Mouse (Mus musculus) forebrain, embryonic 11.5 days (tissue): ENCODE data around the gene Ppil1. TPM values are rescaled to one million over a fixed set of nuclear protein-coding genes. Genes with fewer than 3 reads are reported as not detected.
A peak's percentile ranks its signal among the peaks of the same experiment; 100 is the strongest.

ENCODE experiments used
- ATAC-seq: fragments of 200-750 bp; cut with Nextera tagmentation; replicated peaks from 2 replicates; pipeline ENCODE4 v1.8.0; 2017; ENCODE audit warnings: moderate TSS enrichment; ENCODE audit not compliant: low FRiP score
- DNase-seq: peaks from one replicate; pipeline ENCODE4 v3.0.0-alpha.2; 2017; ENCODE audit warnings: low spot score
- H3K27ac ChIP-seq: fragments of 300-500 bp; sonication (generic); 2 replicates; pipeline ENCODE4 v1.5.1; 2014; ENCODE audit warnings: low read depth, low read length
- H3K27me3 ChIP-seq: fragments of 300-500 bp; sonication (generic); 2 replicates; pipeline ENCODE4 v1.6.1; 2014; ENCODE audit warnings: mild to moderate bottlenecking, low read length, mixed read lengths; ENCODE audit not compliant: control insufficient read depth, insufficient read depth
- H3K36me3 ChIP-seq: fragments of 300-500 bp; sonication (generic); 2 replicates; pipeline ENCODE4 v1.6.1; 2014; ENCODE audit warnings: mild to moderate bottlenecking, low read length, moderate library complexity, mixed read lengths; ENCODE audit not compliant: control insufficient read depth, insufficient read depth
- H3K4me1 ChIP-seq: fragments of 300-500 bp; sonication (generic); replicated peaks from 2 replicates; pipeline ENCODE4 v1.6.1; 2014; ENCODE audit warnings: low read length, mixed read lengths; ENCODE audit not compliant: control insufficient read depth, insufficient read depth
- H3K4me2 ChIP-seq: fragments of 300-500 bp; sonication (generic); 2 replicates; pipeline ENCODE4 v1.6.1; 2014; ENCODE audit warnings: low read depth, mild to moderate bottlenecking, low read length, moderate library complexity, mixed read lengths; ENCODE audit not compliant: severe bottlenecking
- H3K4me3 ChIP-seq: fragments of 300-500 bp; sonication (generic); 2 replicates; pipeline ENCODE4 v1.5.1; 2014; ENCODE audit warnings: low read depth, low read length
- H3K9ac ChIP-seq: fragments of 300-500 bp; sonication (generic); 2 replicates; pipeline ENCODE4 v1.6.1; 2014; ENCODE audit warnings: low read length
- H3K9me3 ChIP-seq: fragments of 300-500 bp; sonication (generic); 2 replicates; pipeline ENCODE4 v1.6.1; 2016; ENCODE audit warnings: low read length, mixed read lengths; ENCODE audit not compliant: control insufficient read depth
- WGBS: fragments of 180-500 bp; shearing (Covaris S2); extraction: QIAGEN DNeasy Blood & Tissue Kit; methylation state at CpG from one replicate; pipeline ENCODE4 v1.1.7; 2014; 5-methylcytosine and 5-hydroxymethylcytosine counted together
- polyA plus RNA-seq: library from polyadenylated mRNA; unstranded; fragments of >200 nt; fragmentation: Nextera tagmentation; extraction: Ambion mirVana; gene quantifications from 2 replicates; pipeline ENCODE4 v1.2.1, GENCODE M21; 2014

The Ppil1 gene
- polyA plus RNA-seq, 1 experiment from 2014 or later, result 180 TPM

DNA sequence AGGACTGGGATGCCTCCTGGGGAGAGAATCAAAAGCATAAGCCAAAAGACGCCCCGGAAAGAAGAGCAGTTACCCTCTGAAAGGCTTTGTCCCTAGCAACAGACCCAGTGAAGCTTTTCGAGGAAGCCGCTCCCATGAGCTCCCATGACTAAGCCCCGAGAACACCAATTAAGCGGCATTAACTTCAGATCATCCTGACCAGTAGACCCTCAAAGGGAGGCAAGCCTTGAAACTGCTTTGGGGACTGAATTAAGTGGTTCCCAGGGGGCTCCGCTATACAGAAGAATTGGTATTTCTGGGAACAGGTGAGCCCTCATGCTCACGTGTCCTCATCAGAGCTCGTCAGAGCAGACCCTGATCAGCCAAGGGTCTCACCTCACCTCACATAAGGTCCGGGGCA, 49.3 kb downstream of the Ppil1 start:
- Histone ChIP-seq H3K36me3 (no peaks in the 10 kb centered on the region), H3K27ac (no peak overlapping the region), H3K9ac (no peak overlapping the region), H3K4me1 (peaks cover 19% of the 10 kb centered on the region), H3K9me3 (no peaks in the 10 kb centered on the region), H3K4me2 (no peak overlapping the region), H3K4me3 (no peak overlapping the region), H3K27me3 (0 out of 2 replicates have a peak, but pooled peaks cover 2% of the 10 kb centered on the region)
- no peak for ATAC-seq
- no peak for DNase-seq
- WGBS, result 5% methylated on average over 10 of the region's 10 CpGs

DNA sequence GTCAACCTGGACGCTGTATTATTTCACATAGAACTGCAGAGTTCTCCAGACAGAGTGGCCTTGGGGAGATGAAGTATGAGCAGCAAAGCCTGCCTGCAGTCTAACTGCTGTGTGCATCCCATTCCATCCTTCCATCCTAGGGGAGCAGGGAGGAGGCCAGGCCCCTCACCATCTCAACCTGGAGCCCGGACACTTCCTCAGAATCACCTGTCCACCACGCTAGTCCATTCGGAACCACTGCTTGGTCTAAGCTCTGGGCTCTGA, 49.9 kb downstream of the Ppil1 start:
- H3K27me3 ChIP-seq, result 0 out of 2 replicates have a peak, but pooled peaks cover 2% of the 10 kb centered on the region
- H3K4me2 ChIP-seq, result peak overlapping the region; percentile 26; the same call in 1 of the 2 replicates
- DNase-seq (no peak), ATAC-seq (peak; percentile 42)
- H3K4me3 ChIP-seq, result no peak overlapping the region
- WGBS, result 33% methylated on average over 4 of the region's 4 CpGs
- no peak overlapping the region for H3K9ac ChIP-seq
- H3K27ac ChIP-seq, result peak overlapping the region; percentile 58; the same call in 1 of the 2 replicates
- H3K36me3 ChIP-seq, result no peaks in the 10 kb centered on the region
- H3K4me1 ChIP-seq, result peaks cover 19% of the 10 kb centered on the region
- H3K9me3 ChIP-seq, result no peaks in the 10 kb centered on the region

DNA sequence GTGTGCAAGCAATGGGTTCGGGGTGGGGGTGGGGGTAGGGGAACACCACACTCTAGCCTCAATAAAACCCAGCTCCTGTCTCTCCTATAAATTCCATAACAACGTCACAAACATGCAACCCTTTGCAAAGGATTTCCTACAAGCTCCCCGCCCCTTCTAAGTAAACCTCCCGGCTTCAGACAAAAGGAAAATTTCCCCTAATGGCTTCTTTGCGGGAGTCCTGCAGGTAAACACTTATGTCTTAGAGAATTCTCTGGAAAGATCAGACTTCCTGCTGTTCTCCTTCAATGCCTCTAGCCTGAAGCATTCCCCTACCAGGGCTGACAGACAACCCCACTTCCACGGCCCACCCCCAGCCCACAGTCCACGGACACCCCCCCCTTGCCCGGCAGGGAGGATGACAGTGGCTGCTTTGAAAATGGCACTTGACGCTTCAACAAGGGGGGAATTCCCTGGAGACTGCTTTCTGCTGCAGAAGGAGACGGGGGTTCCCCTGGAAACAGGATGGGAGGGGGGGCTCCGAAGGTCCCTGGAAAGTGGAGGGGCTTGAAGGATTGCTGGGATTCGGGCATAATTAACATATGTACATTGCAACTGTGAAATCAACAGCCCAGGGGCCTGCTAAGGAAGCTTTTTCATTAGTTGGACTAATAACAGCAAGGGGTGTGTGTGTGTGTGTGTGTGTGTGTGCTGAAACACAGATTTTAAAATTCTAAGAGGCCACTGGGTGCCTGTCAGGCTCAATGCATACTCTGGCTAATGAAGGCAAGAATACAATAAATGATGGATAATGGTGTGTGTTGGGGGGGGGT, 50.4 kb downstream of the Ppil1 start:
- no peaks in the 10 kb centered on the region for H3K36me3 ChIP-seq
- DNase-seq (peak; percentile 77), ATAC-seq (peak; percentile 55)
- 5% methylated on average over 12 of the region's 12 CpGs for WGBS
- H3K27me3 ChIP-seq, result 0 out of 2 replicates have a peak, but pooled peaks cover 2% of the 10 kb centered on the region
- H3K9me3 ChIP-seq, result no peaks in the 10 kb centered on the region
- H3K9ac ChIP-seq, result no peak overlapping the region
- peak overlapping the region; percentile 37; the same call in 1 of the 2 replicates for H3K27ac ChIP-seq
- peaks cover 19% of the 10 kb centered on the region for H3K4me1 ChIP-seq
- peak overlapping the region; percentile 8 for H3K4me2 ChIP-seq
- H3K4me3 ChIP-seq, result no peak overlapping the region

DNA sequence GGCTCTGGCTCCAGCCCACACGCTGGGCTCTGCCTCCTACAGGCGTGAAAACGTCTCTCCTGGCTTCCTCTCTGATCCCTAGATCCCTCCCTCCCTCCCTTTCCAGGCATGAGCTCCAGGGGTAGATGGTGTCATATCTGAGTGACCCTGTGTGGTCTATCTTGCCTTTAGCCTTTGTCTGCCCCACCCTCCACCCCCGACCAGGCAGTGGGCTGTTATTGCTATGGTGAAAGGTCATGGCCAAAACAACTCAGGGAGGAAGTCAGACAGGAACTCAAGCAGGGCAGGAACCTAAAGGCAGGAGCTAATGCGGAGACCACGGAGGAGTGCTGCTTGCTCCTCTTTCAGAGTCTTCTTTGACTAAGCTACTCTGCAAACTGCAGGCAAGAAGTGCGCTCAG, 52.1 kb downstream of the Ppil1 start:
- WGBS, result 53% methylated on average over 7 of the region's 7 CpGs
- Histone ChIP-seq H3K9me3 (no peaks in the 10 kb centered on the region), H3K4me2 (no peak overlapping the region), H3K36me3 (no peaks in the 10 kb centered on the region), H3K9ac (no peak overlapping the region), H3K4me3 (no peak overlapping the region), H3K27me3 (0 out of 2 replicates have a peak, but pooled peaks cover 2% of the 10 kb centered on the region), H3K27ac (no peak overlapping the region), H3K4me1 (peaks cover 19% of the 10 kb centered on the region)
- ATAC-seq (no peak), DNase-seq (no peak)

DNA sequence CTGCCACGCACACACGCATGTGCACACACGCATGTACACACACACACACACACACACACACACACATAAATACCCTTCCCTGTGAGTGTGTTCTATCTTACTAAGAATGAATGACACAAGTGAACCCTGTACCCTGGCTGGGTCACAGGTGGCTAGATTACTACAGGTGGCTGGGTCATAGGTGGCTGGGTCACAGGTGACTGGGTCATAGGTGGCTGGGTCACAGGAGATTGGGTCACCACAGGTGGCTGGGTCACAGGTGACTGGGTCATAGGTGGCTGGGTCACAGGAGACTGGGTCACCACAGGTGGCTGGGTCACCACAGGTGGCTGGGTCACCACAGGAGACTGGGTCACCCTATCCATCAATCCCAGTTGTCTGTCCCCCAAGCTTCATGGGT, 53.9 kb downstream of the Ppil1 start:
- no peak overlapping the region for H3K9ac ChIP-seq
- ATAC-seq, result no peak
- H3K4me2 ChIP-seq, result no peak overlapping the region
- H3K9me3 ChIP-seq, result no peaks in the 10 kb centered on the region
- 95% methylated on average over 3 of the region's 3 CpGs for WGBS
- H3K36me3 ChIP-seq, result no peaks in the 10 kb centered on the region
- no peak for DNase-seq
- H3K27ac ChIP-seq, result no peak overlapping the region
- 0 out of 2 replicates have a peak, but pooled peaks cover 2% of the 10 kb centered on the region for H3K27me3 ChIP-seq
- H3K4me1 ChIP-seq, result peaks cover 16% of the 10 kb centered on the region
- H3K4me3 ChIP-seq, result no peak overlapping the region

DNA sequence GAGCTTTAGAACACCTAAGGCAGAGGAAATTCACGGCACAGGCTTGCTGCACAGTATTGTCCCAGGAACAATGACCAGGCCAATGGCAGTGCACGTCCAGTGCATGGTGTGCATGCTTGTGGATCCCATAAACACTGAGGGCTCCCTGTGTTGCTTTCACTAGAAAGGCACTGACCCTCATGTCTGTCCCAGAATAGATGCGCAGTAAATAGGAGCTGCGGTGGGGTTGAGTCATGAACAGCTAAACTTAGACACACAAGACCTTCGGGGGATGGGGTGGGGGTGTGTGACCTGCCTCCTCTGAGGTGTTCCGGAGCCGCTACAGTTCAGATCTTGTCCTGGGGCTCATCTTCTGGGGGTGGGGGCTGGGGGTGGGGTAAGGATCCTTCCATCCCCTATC, 57.9 kb downstream of the Ppil1 start:
- DNase-seq (no peak), ATAC-seq (no peak)
- Histone ChIP-seq H3K9ac (no peak overlapping the region), H3K27ac (no peak overlapping the region), H3K4me3 (no peak overlapping the region), H3K4me2 (no peak overlapping the region), H3K27me3 (no peaks in the 10 kb centered on the region), H3K4me1 (no peaks in the 10 kb centered on the region), H3K36me3 (no peaks in the 10 kb centered on the region), H3K9me3 (no peaks in the 10 kb centered on the region)
- 84% methylated on average over 7 of the region's 7 CpGs for WGBS

DNA sequence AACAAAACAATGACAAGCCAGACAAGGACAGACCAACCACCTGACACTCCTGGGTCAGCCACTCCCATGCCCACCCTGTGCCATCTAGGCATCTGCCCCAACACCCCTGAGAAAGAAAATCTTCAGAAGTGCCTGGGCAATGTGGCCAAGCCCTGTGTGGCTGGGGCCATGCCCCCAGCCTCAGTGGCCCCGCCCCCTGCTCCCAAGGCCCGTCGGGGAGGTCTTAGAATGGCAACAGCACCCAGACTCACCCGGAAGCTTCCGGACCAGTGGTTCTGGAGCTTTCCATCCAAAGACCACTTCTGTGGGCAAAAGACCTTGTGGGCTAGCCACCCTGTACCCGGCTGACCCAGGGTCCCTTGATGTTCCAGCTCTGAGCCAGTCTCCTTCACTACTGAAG, 61.4 kb downstream of the Ppil1 start:
- Histone ChIP-seq H3K36me3 (no peaks in the 10 kb centered on the region), H3K9me3 (no peaks in the 10 kb centered on the region), H3K27ac (no peak overlapping the region), H3K4me1 (peaks cover 8% of the 10 kb centered on the region), H3K4me3 (no peak overlapping the region), H3K4me2 (no peak overlapping the region), H3K27me3 (no peaks in the 10 kb centered on the region), H3K9ac (no peak overlapping the region)
- ATAC-seq, result no peak
- no peak for DNase-seq
- WGBS, result 87% methylated on average over 6 of the region's 6 CpGs
